Mouse (Mus musculus): ENCODE data around the gene Olfr481. TPM values are rescaled to one million over a fixed set of nuclear protein-coding genes. Genes with fewer than 3 reads are reported as not detected.

Olfr481 gene
- polyA plus RNA-seq (2015; fragmentation: Nextera tagmentation; extraction: Ambion mirVana): not detected in 2 replicates

DNA sequence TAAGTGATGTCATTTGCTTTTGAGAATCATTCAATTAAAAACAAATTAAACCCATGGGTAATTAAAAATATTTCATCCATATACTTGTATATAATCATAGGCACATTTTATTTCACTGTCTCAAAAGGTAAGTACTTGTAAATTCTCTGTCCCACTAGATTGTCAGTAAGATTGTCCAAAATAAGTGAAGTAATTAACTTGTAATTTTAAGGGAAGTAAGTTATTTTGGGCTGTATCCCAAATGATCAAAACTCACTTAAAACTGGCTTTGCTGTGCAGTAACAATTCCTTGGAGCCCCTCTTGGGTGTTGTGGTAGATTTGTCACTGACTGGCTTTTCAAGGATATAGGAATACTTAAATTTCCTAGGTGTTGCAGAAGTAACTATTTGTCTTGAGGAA lies at the start of gene Olfr481:
TSS of gene Olfr481 (plus strand) at position 301 of the 400 bp plus-strand sequence.
- Histone ChIP-seq H3K4me1 (no peaks in the 10 kb centered on the region), H3K4me3 (no peak within 1 kb of the TSS), H3K9ac (no peak within 1 kb of the TSS), H3K9me3 (no peaks in the 10 kb centered on the region), H3K4me2 (no peak within 1 kb of the TSS), H3K27ac (no peak within 1 kb of the TSS), H3K27me3 (no peaks in the 10 kb centered on the region), H3K36me3 (no peaks in the 10 kb centered on the region)
- no peak for ATAC-seq (ENCODE audit: insufficient number of reproducible peaks, low FRiP score, low TSS enrichment, low read depth)

DNA sequence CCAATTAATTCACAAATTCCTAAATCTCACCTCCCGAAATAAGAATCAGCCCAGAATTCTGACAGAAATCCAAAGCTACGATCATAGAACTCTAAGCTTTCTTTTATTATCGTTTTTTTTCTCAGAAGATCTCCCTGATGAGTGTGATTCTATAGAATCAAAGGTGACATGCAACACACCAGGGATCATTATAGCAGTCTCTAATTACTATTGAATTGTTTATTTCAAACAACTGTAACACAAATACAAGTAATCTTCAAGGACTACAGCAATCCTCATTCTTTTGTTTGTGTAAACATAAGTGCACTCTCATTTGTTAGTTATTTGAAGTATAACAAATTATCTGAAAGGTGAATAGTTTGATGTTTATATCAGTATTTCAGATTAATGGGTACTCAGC lies 45.8 kb upstream of the Olfr481 start, which contains the start of gene Olfr478:
TSS of gene Olfr478 (minus strand) at position 101 of the 400 bp plus-strand sequence.
- H3K36me3 ChIP-seq: no peaks in the 10 kb centered on the region
- H3K27ac ChIP-seq: no peak within 1 kb of the TSS
- H3K4me3 ChIP-seq: no peak within 1 kb of the TSS
- no peak for ATAC-seq (ENCODE audit: insufficient number of reproducible peaks, low FRiP score, low TSS enrichment, low read depth)
- no peaks in the 10 kb centered on the region for H3K9me3 ChIP-seq
- H3K4me1 ChIP-seq: no peaks in the 10 kb centered on the region
- no peak within 1 kb of the TSS for H3K9ac ChIP-seq
- whole genome bisulfite sequencing: 74% methylated on average over 3 of the region's 3 CpGs
- H3K4me2 ChIP-seq: no peak within 1 kb of the TSS
- H3K27me3 ChIP-seq: no peaks in the 10 kb centered on the region

DNA sequence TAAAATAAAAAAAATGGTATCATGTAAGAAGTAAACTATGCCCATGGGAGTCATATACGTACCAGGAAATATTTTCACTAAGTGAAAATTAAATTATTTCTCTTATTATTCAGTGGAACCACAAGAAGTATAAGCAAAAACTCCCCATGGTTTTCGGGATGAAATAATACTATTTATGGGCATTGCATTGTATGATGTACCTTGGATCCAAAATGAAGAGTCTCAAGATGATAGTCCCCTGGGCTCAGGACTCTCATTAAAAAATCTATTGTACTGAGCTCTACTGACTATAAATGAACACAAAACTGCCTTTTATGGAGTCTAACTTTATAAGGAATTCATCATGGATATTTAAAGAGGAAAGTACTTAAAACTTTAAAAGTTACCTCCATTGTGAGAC lies 29.3 kb upstream of the Olfr481 start, which contains the start of gene Olfr479:
TSS of gene Olfr479 (plus strand) at position 301 of the 400 bp plus-strand sequence.
- no peak for ATAC-seq (ENCODE audit: insufficient number of reproducible peaks, low FRiP score, low TSS enrichment, low read depth)
- Histone ChIP-seq H3K27me3 (no peaks in the 10 kb centered on the region), H3K9ac (no peak within 1 kb of the TSS), H3K36me3 (no peaks in the 10 kb centered on the region), H3K4me1 (no peaks in the 10 kb centered on the region), H3K27ac (no peak within 1 kb of the TSS), H3K4me2 (no peak within 1 kb of the TSS), H3K9me3 (no peaks in the 10 kb centered on the region), H3K4me3 (no peak within 1 kb of the TSS)
- WGBS: 84% methylated on average over 2 of the region's 2 CpGs

DNA sequence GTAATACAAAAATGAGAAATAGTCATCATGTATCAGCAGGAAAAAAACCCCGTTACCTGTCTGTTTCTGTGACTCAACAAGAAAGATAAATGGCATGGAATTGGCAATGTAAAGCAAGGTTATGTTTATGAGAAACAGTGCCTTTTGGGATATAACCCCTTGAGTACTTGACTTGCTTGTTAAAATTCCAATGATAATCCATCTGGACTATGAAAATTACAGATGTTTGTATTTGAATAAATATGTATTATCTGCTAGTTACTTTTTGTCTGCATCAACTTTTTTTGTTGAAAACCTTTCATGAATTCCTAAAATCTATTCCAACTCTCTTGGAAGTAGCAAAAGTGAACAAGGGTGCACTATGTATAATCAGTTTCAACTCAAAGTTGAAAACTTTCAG lies 12.4 kb upstream of the Olfr481 start, which contains the start of gene Olfr480:
TSS of gene Olfr480 (minus strand) at position 101 of the 400 bp plus-strand sequence.
- Histone ChIP-seq H3K4me2 (no peak within 1 kb of the TSS), H3K9ac (no peak within 1 kb of the TSS), H3K36me3 (no peaks in the 10 kb centered on the region), H3K27ac (no peak within 1 kb of the TSS), H3K4me3 (no peak within 1 kb of the TSS), H3K9me3 (no peaks in the 10 kb centered on the region), H3K27me3 (no peaks in the 10 kb centered on the region), H3K4me1 (no peaks in the 10 kb centered on the region)
- ATAC-seq (ENCODE audit: insufficient number of reproducible peaks, low FRiP score, low TSS enrichment, low read depth): no peak
- 82% methylated on average over 1 of the region's 1 CpGs for WGBS

DNA sequence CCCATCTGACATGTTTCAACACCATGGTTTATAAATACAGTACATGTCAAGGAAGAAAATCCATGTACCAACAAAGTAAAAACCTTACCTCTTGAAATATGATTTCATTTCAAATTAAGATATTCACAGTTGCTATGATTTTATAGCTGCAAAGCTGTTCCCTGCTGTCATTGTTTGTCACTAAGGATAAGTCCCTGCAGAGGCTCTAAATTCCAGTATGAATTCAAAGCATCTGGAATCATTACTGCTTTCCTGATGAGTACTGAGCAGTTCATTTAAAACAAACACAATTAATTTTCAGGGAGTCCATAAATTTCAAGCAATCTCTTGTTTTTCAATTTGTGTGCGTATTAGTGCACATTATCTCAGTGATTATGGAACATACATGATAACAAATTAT lies 17.8 kb downstream of the Olfr481 start, which contains the start of gene Olfr482:
TSS of gene Olfr482 (minus strand) at position 101 of the 400 bp plus-strand sequence.
- ATAC-seq (ENCODE audit: insufficient number of reproducible peaks, low FRiP score, low TSS enrichment, low read depth): no peak
- Histone ChIP-seq H3K27me3 (no peaks in the 10 kb centered on the region), H3K27ac (no peak within 1 kb of the TSS), H3K36me3 (no peaks in the 10 kb centered on the region), H3K9me3 (no peaks in the 10 kb centered on the region), H3K4me3 (no peak within 1 kb of the TSS), H3K9ac (no peak within 1 kb of the TSS), H3K4me2 (no peak within 1 kb of the TSS), H3K4me1 (no peaks in the 10 kb centered on the region)
- 80% methylated on average over 1 of the region's 1 CpGs for WGBS

DNA sequence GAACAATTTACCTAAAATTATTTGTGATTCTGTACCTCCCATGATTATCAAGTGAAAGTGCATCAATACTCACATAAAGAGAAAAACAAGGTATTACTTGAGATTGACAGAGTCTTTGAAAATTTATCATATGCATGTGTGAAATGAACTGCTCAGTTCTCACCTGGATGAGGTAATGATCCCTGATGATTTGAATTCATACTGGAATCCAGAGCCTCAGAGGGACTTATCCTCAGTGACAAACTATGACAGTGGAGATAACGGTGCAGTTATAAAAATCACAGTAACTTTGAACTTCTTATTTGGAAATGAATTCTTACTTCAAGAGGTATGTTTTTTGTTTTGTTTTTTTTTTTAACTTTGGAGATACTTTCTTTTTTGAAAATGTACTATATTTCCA lies 20.9 kb downstream of the Olfr481 start, which contains the start of gene Olfr483:
TSS of gene Olfr483 (plus strand) at position 301 of the 400 bp plus-strand sequence.
- Histone ChIP-seq H3K27ac (no peak within 1 kb of the TSS), H3K4me3 (no peak within 1 kb of the TSS), H3K9me3 (no peaks in the 10 kb centered on the region), H3K4me1 (no peaks in the 10 kb centered on the region), H3K4me2 (no peak within 1 kb of the TSS), H3K27me3 (no peaks in the 10 kb centered on the region), H3K9ac (no peak within 1 kb of the TSS), H3K36me3 (no peaks in the 10 kb centered on the region)
- no peak for ATAC-seq (ENCODE audit: insufficient number of reproducible peaks, low FRiP score, low TSS enrichment, low read depth)
- WGBS: 90% methylated on average over 1 of the region's 1 CpGs

DNA sequence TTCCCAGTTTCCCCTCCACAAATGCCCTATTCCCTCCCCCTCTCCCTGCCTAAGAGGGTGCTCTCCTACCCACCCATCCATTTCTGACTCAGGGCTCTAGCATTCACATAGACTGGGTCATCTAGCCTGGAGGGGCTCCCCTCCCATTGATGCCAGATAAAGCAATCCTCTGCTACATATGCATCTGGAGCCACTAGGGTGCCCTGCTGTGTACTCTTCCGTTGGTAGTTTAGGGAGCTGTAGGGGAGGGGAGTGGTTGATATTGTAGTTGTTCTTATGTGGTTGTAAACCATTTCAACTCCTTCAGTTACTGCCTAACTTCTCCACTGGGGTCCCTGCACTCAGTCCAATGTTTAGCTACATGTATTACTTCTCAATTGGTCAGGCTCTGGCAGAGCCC lies 41.0 kb downstream of the Olfr481 start:
- WGBS: 11% methylated on average over 1 of the region's 1 CpGs
- H3K4me2 ChIP-seq: no peak overlapping the region
- no peaks in the 10 kb centered on the region for H3K27me3 ChIP-seq
- H3K9ac ChIP-seq: no peak overlapping the region
- no peaks in the 10 kb centered on the region for H3K9me3 ChIP-seq
- no peak overlapping the region for H3K4me3 ChIP-seq
- no peak overlapping the region for H3K27ac ChIP-seq
- no peak for ATAC-seq (ENCODE audit: insufficient number of reproducible peaks, low FRiP score, low TSS enrichment, low read depth)
- H3K36me3 ChIP-seq: no peaks in the 10 kb centered on the region
- no peaks in the 10 kb centered on the region for H3K4me1 ChIP-seq

DNA sequence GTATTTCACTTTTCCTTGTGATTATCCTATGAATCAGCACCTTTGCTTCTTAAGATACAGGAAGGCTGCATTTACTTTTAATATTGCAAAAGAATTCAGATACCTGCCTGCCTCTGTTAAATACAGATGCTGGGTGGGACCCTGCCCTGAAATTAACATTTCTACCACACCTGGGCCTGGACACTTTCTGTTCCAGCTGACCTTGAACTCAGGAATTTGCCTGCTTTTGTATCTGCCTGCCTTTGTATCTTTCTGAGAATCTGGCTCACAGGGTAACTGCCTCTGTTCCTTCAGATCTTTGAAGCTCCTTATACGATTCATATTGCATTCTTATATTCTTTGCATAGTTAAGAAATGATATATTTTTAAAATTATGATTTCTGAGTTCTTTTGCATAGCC lies 41.8 kb downstream of the Olfr481 start:
- Histone ChIP-seq H3K27me3 (no peaks in the 10 kb centered on the region), H3K4me3 (no peak overlapping the region), H3K9me3 (no peaks in the 10 kb centered on the region), H3K4me2 (no peak overlapping the region), H3K9ac (no peak overlapping the region), H3K27ac (no peak overlapping the region), H3K36me3 (no peaks in the 10 kb centered on the region), H3K4me1 (no peaks in the 10 kb centered on the region)
- ATAC-seq (ENCODE audit: insufficient number of reproducible peaks, low FRiP score, low TSS enrichment, low read depth): no peak
- WGBS: 52% methylated on average over 1 of the region's 1 CpGs

DNA sequence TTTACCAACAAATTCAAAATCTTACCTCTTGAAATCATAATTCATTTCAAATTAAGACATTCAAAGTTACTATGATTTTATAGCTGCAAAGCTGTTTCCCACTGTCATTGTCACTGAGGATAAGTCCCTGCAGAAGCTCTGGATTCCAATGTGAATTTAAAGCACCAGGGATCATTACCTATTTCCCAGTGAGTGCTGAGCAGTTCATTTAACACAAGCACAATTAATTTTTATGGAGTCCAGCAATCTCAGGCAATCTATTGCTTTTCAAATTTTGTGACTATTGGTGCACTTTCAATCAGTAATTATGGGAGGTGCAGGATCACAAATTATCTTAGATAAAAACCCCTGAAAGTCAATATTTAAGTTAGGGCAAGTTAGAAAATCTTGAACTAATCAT lies 47.7 kb downstream of the Olfr481 start, which contains the start of gene Olfr484:
TSS of gene Olfr484 (minus strand) at position 101 of the 400 bp plus-strand sequence.
- no peaks in the 10 kb centered on the region for H3K27me3 ChIP-seq
- H3K36me3 ChIP-seq: no peaks in the 10 kb centered on the region
- H3K27ac ChIP-seq: no peak within 1 kb of the TSS
- no peak within 1 kb of the TSS for H3K4me2 ChIP-seq
- H3K9ac ChIP-seq: no peak within 1 kb of the TSS
- H3K4me3 ChIP-seq: no peak within 1 kb of the TSS
- H3K4me1 ChIP-seq: no peaks in the 10 kb centered on the region
- no peaks in the 10 kb centered on the region for H3K9me3 ChIP-seq
- ATAC-seq (ENCODE audit: insufficient number of reproducible peaks, low FRiP score, low TSS enrichment, low read depth): no peak

Other genes with a start within 250 kb of the Olfr481 start
- not detected in 2 replicates for gene Olfr470, start 232.4 kb upstream of the Olfr481 start, polyA plus RNA-seq (2015; fragmentation: Nextera tagmentation; extraction: Ambion mirVana)
- gene Olfr472, start 182.0 kb upstream of the Olfr481 start, polyA plus RNA-seq (2015; fragmentation: Nextera tagmentation; extraction: Ambion mirVana): not detected in 2 replicates
- not detected in 2 replicates for gene Olfr473, start 149.4 kb upstream of the Olfr481 start, polyA plus RNA-seq (2015; fragmentation: Nextera tagmentation; extraction: Ambion mirVana)
- not detected in 2 replicates for gene Olfr474, start 125.2 kb upstream of the Olfr481 start, polyA plus RNA-seq (2015; fragmentation: Nextera tagmentation; extraction: Ambion mirVana)
- not detected in 2 replicates for gene Olfr476, start 115.1 kb upstream of the Olfr481 start, polyA plus RNA-seq (2015; fragmentation: Nextera tagmentation; extraction: Ambion mirVana)
- not detected in 2 replicates for gene Olfr477, start 93.2 kb upstream of the Olfr481 start, polyA plus RNA-seq (2015; fragmentation: Nextera tagmentation; extraction: Ambion mirVana)
- gene Olfr478, start 45.9 kb upstream of the Olfr481 start, polyA plus RNA-seq (2015; fragmentation: Nextera tagmentation; extraction: Ambion mirVana): not detected in 2 replicates
- gene Olfr479, start 29.2 kb upstream of the Olfr481 start, polyA plus RNA-seq (2015; fragmentation: Nextera tagmentation; extraction: Ambion mirVana): not detected in 2 replicates
- not detected in 2 replicates for gene Olfr480, start 12.5 kb upstream of the Olfr481 start, polyA plus RNA-seq (2015; fragmentation: Nextera tagmentation; extraction: Ambion mirVana)
- gene Olfr482, start 17.7 kb downstream of the Olfr481 start, polyA plus RNA-seq (2015; fragmentation: Nextera tagmentation; extraction: Ambion mirVana): 0.12 TPM in 1 of 2 replicates, not detected in the other
- not detected in 2 replicates for gene Olfr483, start 21.0 kb downstream of the Olfr481 start, polyA plus RNA-seq (2015; fragmentation: Nextera tagmentation; extraction: Ambion mirVana)
- not detected in 2 replicates for gene Olfr484, start 47.6 kb downstream of the Olfr481 start, polyA plus RNA-seq (2015; fragmentation: Nextera tagmentation; extraction: Ambion mirVana)
- not detected in 2 replicates for gene Olfr485, start 80.0 kb downstream of the Olfr481 start, polyA plus RNA-seq (2015; fragmentation: Nextera tagmentation; extraction: Ambion mirVana)
- not detected in 2 replicates for gene Olfr486, start 92.9 kb downstream of the Olfr481 start, polyA plus RNA-seq (2015; fragmentation: Nextera tagmentation; extraction: Ambion mirVana)
- not detected in 2 replicates for gene Olfr487, start 134.8 kb downstream of the Olfr481 start, polyA plus RNA-seq (2015; fragmentation: Nextera tagmentation; extraction: Ambion mirVana)
- not detected in 2 replicates for gene Olfr488, start 178.5 kb downstream of the Olfr481 start, polyA plus RNA-seq (2015; fragmentation: Nextera tagmentation; extraction: Ambion mirVana)
- gene Olfr490, start 209.1 kb downstream of the Olfr481 start, polyA plus RNA-seq (2015; fragmentation: Nextera tagmentation; extraction: Ambion mirVana): not detected in 2 replicates
- gene Olfr491, start 233.6 kb downstream of the Olfr481 start, polyA plus RNA-seq (2015; fragmentation: Nextera tagmentation; extraction: Ambion mirVana): not detected in 2 replicates
- 0.25 TPM in 1 of 2 replicates, not detected in the other for gene Olfr492, start 243.8 kb downstream of the Olfr481 start, polyA plus RNA-seq (2015; fragmentation: Nextera tagmentation; extraction: Ambion mirVana)

Measured in limb, embryonic 15.5 days (tissue).